Mouse (Mus musculus) retina, postnatal 7 days (tissue): ENCODE data around the gene Lmln.
"Not testable (repeated sequence)": the region's sequence is repeated elsewhere in the genome, so short reads cannot be mapped to it uniquely, and the experiment has no call there.

Source experiments
- DNase-seq: peaks from one replicate; pipeline ENCODE4 v3.0.0-alpha.2; 2012; ENCODE audit warnings: low read depth, low spot score

Lmln gene

GRCm38 (mm10) chr16:33058033-33058432 lies 4.3 kb upstream of the Lmln start:
- DNase-seq: no peak

GRCm38 (mm10) chr16:33058656-33059055 lies 3.7 kb upstream of the Lmln start:
- DNase-seq: not testable (repeated sequence)

GRCm38 (mm10) chr16:33059471-33059870 lies 2.9 kb upstream of the Lmln start:
- no peak for DNase-seq

- no peak for DNase-seq
These were observed 1.4 kb upstream of the Lmln start for GRCm38 (mm10) chr16:33060926-33061325.

GRCm38 (mm10) chr16:33061400-33061799 lies 921 bp upstream of the Lmln start:
- no peak for DNase-seq

- no peak for DNase-seq
These were observed 386 bp downstream of the Lmln start for GRCm38 (mm10) chr16:33062682-33063131.

- DNase-seq: no peak
These were observed 946 bp downstream of the Lmln start for GRCm38 (mm10) chr16:33063267-33063666.

GRCm38 (mm10) chr16:33064636-33065035 lies 2.3 kb downstream of the Lmln start:
- no peak for DNase-seq

GRCm38 (mm10) chr16:33070928-33071327 lies 8.6 kb downstream of the Lmln start:
- DNase-seq: no peak

GRCm38 (mm10) chr16:33072871-33073557 lies 10.7 kb downstream of the Lmln start:
- no peak for DNase-seq

- DNase-seq: no peak
These were observed 12.6 kb downstream of the Lmln start for GRCm38 (mm10) chr16:33074967-33075366.

GRCm38 (mm10) chr16:33076078-33076477 lies 13.8 kb downstream of the Lmln start:
- DNase-seq: no peak

- DNase-seq: no peak
These were observed 14.8 kb downstream of the Lmln start for GRCm38 (mm10) chr16:33077069-33077627.

- DNase-seq: no peak
These were observed 17.7 kb downstream of the Lmln start for GRCm38 (mm10) chr16:33080063-33080462.

GRCm38 (mm10) chr16:33082951-33083350 lies 20.6 kb downstream of the Lmln start:
- no peak for DNase-seq

GRCm38 (mm10) chr16:33083996-33084395 lies 21.7 kb downstream of the Lmln start:
- DNase-seq: no peak

GRCm38 (mm10) chr16:33085666-33086065 lies 23.3 kb downstream of the Lmln start:
- no peak for DNase-seq

- peak; percentile 13 for DNase-seq
These were observed 51.4 kb downstream of the Lmln start for GRCm38 (mm10) chr16:33113726-33114125.

GRCm38 (mm10) chr16:33123373-33123772 lies 61.1 kb downstream of the Lmln start:
- no peak for DNase-seq

GRCm38 (mm10) chr16:33123938-33124820 lies 61.9 kb downstream of the Lmln start:
- no peak for DNase-seq

GRCm38 (mm10) chr16:33127052-33127451 lies 64.7 kb downstream of the Lmln start:
- DNase-seq: no peak

GRCm38 (mm10) chr16:33130731-33131130 lies 68.4 kb downstream of the Lmln start:
- DNase-seq: no peak
